Mouse (Mus musculus): ENCODE measurements around the gene Tnfaip8l2. TPM values are rescaled to one million over a fixed set of nuclear protein-coding genes. Genes with fewer than 3 reads are reported as not detected.
A peak's percentile ranks its signal among the peaks of the same experiment; 100 is the strongest.
"Not testable (repeated sequence)": the region's sequence is repeated elsewhere in the genome, so short reads cannot be mapped to it uniquely, and the experiment has no call there.

The Tnfaip8l2 gene
- total RNA-seq, 1 experiment from 2014 or later, result 1.7 TPM

GRCm38 (mm10) chr3:95110911-95111726 is 31.0 kb downstream of the Tnfaip8l2 start, which contains the start of gene Vps72:
Gene Vps72 (plus strand): TSS chr3:95111022.
- peak; percentile 95 for DNase-seq

DNA sequence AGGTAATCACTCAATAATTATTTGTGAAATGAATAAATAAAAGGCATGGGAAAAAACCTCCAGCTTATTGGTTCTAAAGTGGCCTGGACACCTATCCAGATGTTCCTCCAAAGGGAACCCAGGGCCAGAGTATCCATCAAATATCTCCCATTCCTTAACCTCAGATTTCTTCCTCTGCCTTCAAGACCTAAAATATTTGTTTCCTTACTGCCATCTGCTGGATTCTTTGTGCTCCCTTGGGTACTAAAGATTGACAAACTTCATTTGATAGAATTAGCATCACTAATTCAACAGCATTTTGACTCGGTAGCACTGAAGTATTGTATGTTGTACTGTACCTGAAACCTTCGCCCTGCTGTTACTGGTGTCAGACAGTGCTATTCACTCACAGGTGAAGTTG is 34.3 kb downstream of the Tnfaip8l2 start:
- no peak for DNase-seq

GRCm38 (mm10) chr3:95107308-95107707 is 34.9 kb downstream of the Tnfaip8l2 start:
- DNase-seq, result not testable (repeated sequence)

DNA sequence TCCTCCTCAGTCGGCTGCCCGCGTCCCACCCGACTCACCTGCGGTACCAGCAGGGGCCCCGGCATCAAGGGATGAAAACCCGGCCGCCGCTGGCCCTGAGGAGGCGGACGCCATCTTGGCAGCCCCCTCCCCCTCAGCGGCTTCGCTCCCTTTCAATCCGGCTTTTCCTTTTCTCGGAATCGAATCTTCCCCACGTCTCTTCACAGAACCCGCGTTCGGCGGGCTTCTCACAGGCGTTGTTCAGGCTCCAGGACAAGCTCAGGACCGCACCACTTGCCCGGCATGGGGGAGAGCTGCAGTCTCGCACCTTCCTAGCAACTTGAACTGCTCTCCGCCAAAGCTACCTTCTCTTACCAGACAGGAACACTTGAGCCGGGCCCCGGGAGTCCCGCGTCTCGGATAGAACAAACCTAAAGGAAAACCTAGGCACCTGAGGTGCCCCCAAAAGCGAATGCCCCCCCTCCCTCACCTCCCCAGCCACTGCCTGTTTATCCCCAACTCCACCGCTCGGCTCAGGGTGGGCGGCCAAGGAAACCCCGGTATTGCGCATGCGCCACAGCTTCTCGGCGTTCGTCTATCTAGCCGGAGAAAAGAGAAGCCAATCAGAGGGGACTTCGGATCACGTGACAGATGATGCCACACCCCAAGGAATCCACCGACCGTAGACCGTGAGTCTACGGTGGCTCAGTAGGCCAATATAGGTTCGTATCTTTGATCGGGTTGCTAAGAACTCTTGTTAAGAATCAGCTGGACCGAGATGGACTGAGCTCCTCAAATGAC is 35.6 kb downstream of the Tnfaip8l2 start, which contains the start of gene Pip5k1a:
Pip5k1a (minus strand) TSS at position 593 of the 780 bp plus-strand sequence.
- DNase-seq, result peak; percentile 98

GRCm38 (mm10) chr3:95105586-95106337 is 36.4 kb downstream of the Tnfaip8l2 start:
- no peak for DNase-seq

GRCm38 (mm10) chr3:95105121-95105520 is 37.0 kb downstream of the Tnfaip8l2 start:
- DNase-seq, result no peak

GRCm38 (mm10) chr3:95100854-95101253 is 41.3 kb downstream of the Tnfaip8l2 start:
- no peak for DNase-seq

Small RNA genes lying within 50 kb of the gene (microRNA-seq; reads per million reads assigned to microRNA genes)
- gene Mir8099-1, result 0 reads per million in 2 experiments

Other genes with a start within 250 kb of the Tnfaip8l2 start
- 68.0 and 87.5 TPM in 2 replicates for gene Selenbp1, start 209.3 kb downstream of the Tnfaip8l2 start, total RNA-seq (2021)
- 22.4 and 26.9 TPM in 2 replicates for gene Rfx5, start 188.3 kb downstream of the Tnfaip8l2 start, total RNA-seq (2021)
- 40.5 and 46.3 TPM in 2 replicates for gene Pi4kb, start 167.6 kb downstream of the Tnfaip8l2 start, total RNA-seq (2021)
- 30.9 and 33.2 TPM in 2 replicates for gene Zfp687, start 126.9 kb downstream of the Tnfaip8l2 start, total RNA-seq (2021)
- gene Psmd4, start 99.7 kb downstream of the Tnfaip8l2 start, total RNA-seq (2021), result 218 and 243 TPM in 2 replicates
- gene Pip5k1a, start 35.4 kb downstream of the Tnfaip8l2 start, total RNA-seq (2021), result 42.9 and 43.8 TPM in 2 replicates
- 56.6 and 62.8 TPM in 2 replicates for gene Vps72, start 31.3 kb downstream of the Tnfaip8l2 start, total RNA-seq (2021)
- gene Tmod4, start 17.9 kb downstream of the Tnfaip8l2 start, total RNA-seq (2021), result 1.4 TPM in 1 of 2 replicates, not detected in the other
- 39.8 and 43.6 TPM in 2 replicates for gene Scnm1, start 8.3 kb downstream of the Tnfaip8l2 start, total RNA-seq (2021)
- 9.0 and 11.3 TPM in 2 replicates for gene Lysmd1, start 8.3 kb downstream of the Tnfaip8l2 start, total RNA-seq (2021)
- gene Sema6c, start 18.1 kb upstream of the Tnfaip8l2 start, total RNA-seq (2021), result 2.8 and 5.4 TPM in 2 replicates
- gene Gabpb2, start 75.6 kb upstream of the Tnfaip8l2 start, total RNA-seq (2021), result 22.6 and 26.4 TPM in 2 replicates
- 63.3 and 80.3 TPM in 2 replicates for gene Cdc42se1, start 86.4 kb upstream of the Tnfaip8l2 start, total RNA-seq (2021)
- 6.9 and 15.1 TPM in 2 replicates for gene Mllt11, start 89.8 kb upstream of the Tnfaip8l2 start, total RNA-seq (2021)
- gene Gm128, start 99.2 kb upstream of the Tnfaip8l2 start, total RNA-seq (2021), result not detected in 2 replicates
- 0.19 and 0.34 TPM in 2 replicates for gene Bnipl, start 108.8 kb upstream of the Tnfaip8l2 start, total RNA-seq (2021)
- gene Mindy1, start 139.0 kb upstream of the Tnfaip8l2 start, total RNA-seq (2021), result 78.9 and 104 TPM in 2 replicates
- gene Prune1, start 139.7 kb upstream of the Tnfaip8l2 start, total RNA-seq (2021), result 21.6 and 24.0 TPM in 2 replicates
- 1.1 and 1.6 TPM in 2 replicates for gene Anxa9, start 164.8 kb upstream of the Tnfaip8l2 start, total RNA-seq (2021)
- 181 and 196 TPM in 2 replicates for gene Cers2, start 172.4 kb upstream of the Tnfaip8l2 start, total RNA-seq (2021)
- 27.1 and 28.0 TPM in 2 replicates for gene Setdb1, start 214.8 kb upstream of the Tnfaip8l2 start, total RNA-seq (2021)